Mouse (Mus musculus): Measurements from ENCODE around the gene Mdfic. TPM values are rescaled to one million over a fixed set of nuclear protein-coding genes. Genes with fewer than 3 reads are reported as not detected.
A peak's percentile ranks its signal among the peaks of the same experiment; 100 is the strongest.

Mdfic gene
- total and polyA plus RNA-seq, 2 experiments = 6.4 to 14.5 TPM

DNA sequence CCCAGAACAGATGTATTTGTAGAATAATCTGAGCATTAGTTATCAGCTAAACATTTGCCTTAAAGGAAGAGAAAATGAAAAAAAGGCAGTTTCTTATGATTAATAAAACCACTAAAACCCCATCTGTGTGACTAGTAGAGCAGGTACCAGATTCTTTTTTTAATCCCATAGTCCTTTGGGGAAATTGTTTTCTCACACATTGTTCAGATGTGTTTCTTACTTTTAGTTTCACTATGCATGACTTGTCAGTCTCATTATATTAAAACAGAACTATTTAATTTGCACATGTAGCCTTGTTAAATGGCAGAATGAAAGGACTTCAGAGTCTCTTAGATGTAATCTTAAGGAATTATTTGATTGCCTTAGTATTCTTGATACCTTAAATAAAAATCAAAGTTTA, 32.7 kb downstream of the Mdfic start:
- TF ChIP-seq POLR2A (IDR thresholded peaks at IDR 0.05; ENCODE audit: extremely low read depth, insufficient read depth, low read length) = no peak
- TF ChIP-seq CTCF (IDR thresholded peaks at IDR 0.05; ENCODE audit: low read depth, low read length) = no peak
- peaks cover 5% of the 10 kb centered on the region for H3K4me1 ChIP-seq (ENCODE audit: control insufficient read depth, insufficient read depth, low read length)
- no peaks in the 10 kb centered on the region; the same call in 1 of the 2 replicates for H3K79me2 ChIP-seq (ENCODE audit: control insufficient read depth, insufficient read depth, low read length)
- no peak overlapping the region for H3K27ac ChIP-seq (replicated peaks; ENCODE audit: insufficient read depth, low read depth, low read length)
- DNase-seq (ENCODE audit: extremely low read depth, low read depth, low spot score) = no peak
- peaks cover 1% of the 10 kb centered on the region; the same call in 1 of the 2 replicates for H3K36me3 ChIP-seq (ENCODE audit: control insufficient read depth, insufficient read depth, low read length)
- H3K4me3 ChIP-seq (ENCODE audit: insufficient read depth, low read depth, low read length) = no peak overlapping the region
- H3K9ac ChIP-seq (ENCODE audit: low read depth, low read length) = no peak overlapping the region
- no peaks in the 10 kb centered on the region for H3K27me3 ChIP-seq (ENCODE audit: control insufficient read depth, insufficient read depth, low read length)

- no peak overlapping the region for H3K27ac ChIP-seq (replicated peaks; ENCODE audit: insufficient read depth, low read depth, low read length)
- DNase-seq (ENCODE audit: extremely low read depth, low read depth, low spot score) = peak; percentile 25
- WGBS = 75% methylated on average over 3 of the region's 3 CpGs
These were observed 37.9 kb downstream of the Mdfic start for GRCm38 (mm10) chr6:15758394-15758793.

DNA sequence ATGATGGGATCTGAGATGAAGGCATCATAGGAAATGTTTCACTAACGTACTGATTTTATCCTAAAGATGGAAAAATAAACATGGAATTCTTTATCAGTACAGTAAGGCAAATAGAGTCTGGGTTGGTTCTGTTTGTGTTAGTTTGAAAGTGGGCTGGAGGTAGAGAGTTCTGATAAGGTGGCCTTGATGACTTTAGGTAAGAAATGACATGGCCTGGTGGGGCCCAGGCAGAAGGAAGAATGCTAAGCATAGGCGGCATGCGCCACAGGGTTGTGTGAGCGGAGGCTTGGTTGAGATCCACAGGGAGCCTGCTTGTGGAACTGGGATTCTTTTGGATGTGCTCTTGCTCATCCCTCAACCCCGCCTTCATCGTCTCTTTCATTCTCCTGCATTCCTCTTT, 40.3 kb downstream of the Mdfic start:
- H3K79me2 ChIP-seq (ENCODE audit: control insufficient read depth, insufficient read depth, low read length) = no peaks in the 10 kb centered on the region; the same call in 1 of the 2 replicates
- H3K9ac ChIP-seq (ENCODE audit: low read depth, low read length) = no peak overlapping the region
- no peak for DNase-seq (ENCODE audit: extremely low read depth, low read depth, low spot score)
- whole genome bisulfite sequencing = 80% methylated on average over 6 of the region's 6 CpGs
- peaks cover 2% of the 10 kb centered on the region; the same call in 1 of the 2 replicates for H3K36me3 ChIP-seq (ENCODE audit: control insufficient read depth, insufficient read depth, low read length)
- no peaks in the 10 kb centered on the region for H3K27me3 ChIP-seq (ENCODE audit: control insufficient read depth, insufficient read depth, low read length)
- no peak for TF ChIP-seq CTCF (IDR thresholded peaks at IDR 0.05; ENCODE audit: low read depth, low read length)
- TF ChIP-seq POLR2A (IDR thresholded peaks at IDR 0.05; ENCODE audit: extremely low read depth, insufficient read depth, low read length) = no peak
- no peak overlapping the region for H3K27ac ChIP-seq (replicated peaks; ENCODE audit: insufficient read depth, low read depth, low read length)
- no peak overlapping the region for H3K4me3 ChIP-seq (ENCODE audit: insufficient read depth, low read depth, low read length)
- H3K4me1 ChIP-seq (ENCODE audit: control insufficient read depth, insufficient read depth, low read length) = peaks cover 3% of the 10 kb centered on the region; the same call in 1 of the 2 replicates

More at GRCm38 (mm10) chr6:15758394-15758793, 37.9 kb downstream of the Mdfic start:
- H3K9ac ChIP-seq (ENCODE audit: low read depth, low read length) = no peak overlapping the region
- H3K4me3 ChIP-seq (ENCODE audit: insufficient read depth, low read depth, low read length) = no peak overlapping the region
- TF ChIP-seq CTCF (IDR thresholded peaks at IDR 0.05; ENCODE audit: low read depth, low read length) (no peak), POLR2A (IDR thresholded peaks at IDR 0.05; ENCODE audit: extremely low read depth, insufficient read depth, low read length) (no peak)
- H3K4me1 ChIP-seq (ENCODE audit: control insufficient read depth, insufficient read depth, low read length) = peaks cover 3% of the 10 kb centered on the region; the same call in 1 of the 2 replicates
- peaks cover 2% of the 10 kb centered on the region for H3K36me3 ChIP-seq (ENCODE audit: control insufficient read depth, insufficient read depth, low read length)
- H3K27me3 ChIP-seq (ENCODE audit: control insufficient read depth, insufficient read depth, low read length) = no peaks in the 10 kb centered on the region
- H3K79me2 ChIP-seq (ENCODE audit: control insufficient read depth, insufficient read depth, low read length) = no peaks in the 10 kb centered on the region; the same call in 1 of the 2 replicates

DNA sequence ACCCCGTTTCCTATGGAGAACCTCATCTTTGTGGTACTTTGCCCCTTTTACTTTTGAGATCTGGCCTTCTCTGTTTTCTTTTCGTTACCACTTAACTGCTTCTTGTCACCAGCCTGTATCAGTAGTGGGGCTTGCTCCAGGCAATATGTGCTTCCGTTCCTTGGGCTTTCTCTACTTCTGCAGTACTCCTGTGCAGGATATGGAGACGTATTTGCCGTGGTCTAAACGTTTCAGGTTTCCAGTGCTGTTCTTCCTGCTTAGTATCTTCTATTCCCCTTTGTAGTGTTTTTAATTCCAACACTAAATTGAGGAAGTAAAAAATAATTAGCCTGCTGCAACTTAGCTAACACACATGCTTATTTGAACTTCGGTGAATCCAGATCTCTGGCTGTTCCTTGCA, 43.6 kb downstream of the Mdfic start:
- no peak overlapping the region for H3K9ac ChIP-seq (ENCODE audit: low read depth, low read length)
- H3K27ac ChIP-seq (replicated peaks; ENCODE audit: insufficient read depth, low read depth, low read length) = no peak overlapping the region
- H3K36me3 ChIP-seq (ENCODE audit: control insufficient read depth, insufficient read depth, low read length) = peaks cover 2% of the 10 kb centered on the region; the same call in 1 of the 2 replicates
- no peaks in the 10 kb centered on the region for H3K27me3 ChIP-seq (ENCODE audit: control insufficient read depth, insufficient read depth, low read length)
- WGBS = 74% methylated on average over 7 of the region's 7 CpGs
- no peak for TF ChIP-seq POLR2A (IDR thresholded peaks at IDR 0.05; ENCODE audit: extremely low read depth, insufficient read depth, low read length)
- TF ChIP-seq CTCF (IDR thresholded peaks at IDR 0.05; ENCODE audit: low read depth, low read length) = no peak
- no peaks in the 10 kb centered on the region; the same call in 1 of the 2 replicates for H3K79me2 ChIP-seq (ENCODE audit: control insufficient read depth, insufficient read depth, low read length)
- peaks cover 3% of the 10 kb centered on the region; the same call in 1 of the 2 replicates for H3K4me1 ChIP-seq (ENCODE audit: control insufficient read depth, insufficient read depth, low read length)
- DNase-seq (ENCODE audit: extremely low read depth, low read depth, low spot score) = no peak
- H3K4me3 ChIP-seq (ENCODE audit: insufficient read depth, low read depth, low read length) = no peak overlapping the region

DNA sequence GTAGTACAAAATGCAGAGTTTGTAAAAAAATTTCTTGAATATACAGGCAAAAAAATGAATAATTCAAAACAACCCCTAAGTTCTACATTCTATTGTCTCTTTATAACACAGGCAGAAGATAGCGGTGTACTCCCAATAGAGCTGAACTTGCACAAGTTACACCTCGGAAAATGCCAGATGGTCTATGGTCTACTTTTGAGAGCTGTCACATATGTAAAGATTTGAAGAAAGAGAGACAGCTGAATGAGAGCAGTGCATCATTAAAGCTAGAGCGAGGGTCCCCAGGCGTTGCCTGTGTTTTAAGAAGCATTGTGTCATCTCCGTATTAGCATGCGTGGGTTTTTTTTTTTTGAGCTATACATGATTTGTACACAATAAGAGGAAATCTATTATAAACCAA, 47.0 kb downstream of the Mdfic start:
- Histone ChIP-seq H3K27me3 (ENCODE audit: control insufficient read depth, insufficient read depth, low read length) (no peaks in the 10 kb centered on the region), H3K36me3 (ENCODE audit: control insufficient read depth, insufficient read depth, low read length) (peaks cover 16% of the 10 kb centered on the region), H3K4me1 (ENCODE audit: control insufficient read depth, insufficient read depth, low read length) (no peaks in the 10 kb centered on the region), H3K79me2 (ENCODE audit: control insufficient read depth, insufficient read depth, low read length) (no peaks in the 10 kb centered on the region; the same call in 1 of the 2 replicates), H3K4me3 (ENCODE audit: insufficient read depth, low read depth, low read length) (no peak overlapping the region), H3K9ac (ENCODE audit: low read depth, low read length) (no peak overlapping the region), H3K27ac (replicated peaks; ENCODE audit: insufficient read depth, low read depth, low read length) (no peak overlapping the region)
- WGBS = 86% methylated on average over 6 of the region's 6 CpGs
- DNase-seq (ENCODE audit: extremely low read depth, low read depth, low spot score) = no peak
- TF ChIP-seq POLR2A (IDR thresholded peaks at IDR 0.05; ENCODE audit: extremely low read depth, insufficient read depth, low read length) (no peak), CTCF (IDR thresholded peaks at IDR 0.05; ENCODE audit: low read depth, low read length) (no peak)

- Histone ChIP-seq H3K4me3 (ENCODE audit: insufficient read depth, low read depth, low read length) (no peak overlapping the region), H3K36me3 (ENCODE audit: control insufficient read depth, insufficient read depth, low read length) (peaks cover 24% of the 10 kb centered on the region), H3K9ac (ENCODE audit: low read depth, low read length) (no peak overlapping the region), H3K27ac (replicated peaks; ENCODE audit: insufficient read depth, low read depth, low read length) (no peak overlapping the region), H3K27me3 (ENCODE audit: control insufficient read depth, insufficient read depth, low read length) (no peaks in the 10 kb centered on the region), H3K79me2 (ENCODE audit: control insufficient read depth, insufficient read depth, low read length) (no peaks in the 10 kb centered on the region; the same call in 1 of the 2 replicates), H3K4me1 (ENCODE audit: control insufficient read depth, insufficient read depth, low read length) (no peaks in the 10 kb centered on the region)
- 70% methylated on average over 8 of the region's 8 CpGs for WGBS
- TF ChIP-seq CTCF (IDR thresholded peaks at IDR 0.05; ENCODE audit: low read depth, low read length) = no peak
- TF ChIP-seq POLR2A (IDR thresholded peaks at IDR 0.05; ENCODE audit: extremely low read depth, insufficient read depth, low read length) = no peak
- no peak for DNase-seq (ENCODE audit: extremely low read depth, low read depth, low spot score)
These were observed 49.7 kb downstream of the Mdfic start for GRCm38 (mm10) chr6:15770128-15770527.

Data from liver, adult 2 months (tissue).